Mouse (Mus musculus) duodenum, adult 2 months (tissue): Measurements from ENCODE around the gene Olfr1385. TPM values are rescaled to one million over a fixed set of nuclear protein-coding genes. Genes with fewer than 3 reads are reported as not detected.

ENCODE experiments used
- polyA plus RNA-seq: library from polyadenylated mRNA; depleted of rRNA; stranded (reverse); fragments of >200 nt; gene quantifications from 2 replicates; pipeline ENCODE4 v1.2.3, GENCODE M21; 2012; ENCODE audit warnings: low replicate concordance; rRNA removed

Olfr1385 gene
- not detected in 2 replicates for polyA plus RNA-seq

DNA sequence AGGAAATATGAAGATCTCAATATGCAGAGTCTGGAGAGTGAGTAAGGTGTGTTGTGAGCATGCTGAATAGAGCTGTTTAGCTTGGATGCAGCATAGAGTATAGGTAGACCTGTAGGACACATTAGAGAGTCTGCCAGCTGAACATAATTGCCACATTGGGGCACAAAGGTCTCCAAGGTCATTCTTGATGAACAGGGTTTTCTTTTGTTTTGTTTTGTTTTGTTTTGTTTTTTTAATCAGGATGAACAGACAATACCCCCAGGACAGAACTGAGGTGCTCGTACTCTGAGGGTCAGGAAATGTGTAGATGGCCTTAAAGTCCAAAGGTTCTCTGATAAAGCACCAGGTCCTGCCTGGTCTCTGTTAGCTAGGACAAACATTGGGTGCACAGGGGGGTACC, at the start of gene Olfr1385:
Gene Olfr1385, plus strand, starts transcription at position 301 of the 400 bp plus-strand sequence.

DNA sequence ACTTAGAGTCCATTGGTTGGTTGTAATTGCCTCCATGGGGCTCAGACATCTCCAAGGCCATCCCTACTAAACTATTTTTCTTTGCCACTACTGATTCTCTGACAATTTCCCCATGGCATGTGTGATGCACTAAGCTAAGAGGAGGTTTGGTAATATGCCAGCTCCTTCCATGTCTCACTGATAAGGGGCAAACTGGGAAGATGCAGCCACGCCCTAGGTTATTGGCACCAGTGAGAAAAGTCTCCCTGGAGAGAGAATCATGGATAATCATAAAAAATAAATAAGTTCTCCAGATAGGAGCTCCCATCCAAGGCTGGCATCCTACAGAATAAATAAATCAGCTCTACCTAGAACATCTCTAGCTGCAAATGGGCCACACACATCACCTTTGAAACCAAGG, 33.8 kb upstream of the Olfr1385 start, which contains the start of gene Olfr1387:
Gene Olfr1387, plus strand, starts transcription at position 301 of the 400 bp plus-strand sequence.

DNA sequence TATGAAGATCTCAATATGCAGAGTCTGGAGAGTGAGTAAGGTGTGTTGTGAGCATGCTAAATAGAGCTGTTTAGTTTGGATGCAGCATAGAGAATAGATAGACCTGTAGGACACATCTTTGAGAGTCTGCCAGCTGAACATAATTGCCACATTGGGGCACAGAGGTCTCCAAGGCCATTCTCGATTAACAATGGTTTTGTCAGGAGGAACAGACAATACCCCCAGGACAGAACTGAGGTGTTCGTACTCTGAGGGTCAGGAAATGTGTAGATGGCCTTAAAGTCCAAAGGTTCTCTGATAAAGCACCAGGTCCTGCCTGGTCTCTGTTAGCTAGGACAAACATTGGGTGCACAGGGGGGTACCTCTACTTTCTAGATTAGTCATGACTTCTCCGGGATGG, 24.1 kb upstream of the Olfr1385 start, which contains the start of gene Olfr1386:
Gene Olfr1386, plus strand, starts transcription at position 301 of the 400 bp plus-strand sequence.

DNA sequence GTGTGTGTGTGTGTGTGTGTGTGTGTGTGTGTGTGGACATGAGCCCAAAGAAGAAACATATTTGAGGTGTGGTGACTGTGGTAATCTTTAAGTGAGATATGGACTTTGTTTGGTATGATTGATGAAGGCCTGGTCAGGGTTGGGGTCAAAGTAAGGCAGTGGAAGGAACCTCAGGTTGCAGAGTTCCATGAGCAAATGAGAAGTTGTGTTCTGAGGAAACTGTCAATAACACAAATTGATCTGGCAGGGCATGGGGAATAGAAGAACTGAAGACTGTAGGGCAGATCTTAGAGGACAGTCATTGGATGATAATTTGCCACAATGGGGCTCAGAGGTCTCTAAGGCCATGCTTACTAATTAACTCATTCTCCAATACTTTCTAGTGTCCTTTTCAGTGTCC, 30.5 kb downstream of the Olfr1385 start, which contains the start of gene Olfr1383:
Gene Olfr1383, plus strand, starts transcription at position 301 of the 400 bp plus-strand sequence.

DNA sequence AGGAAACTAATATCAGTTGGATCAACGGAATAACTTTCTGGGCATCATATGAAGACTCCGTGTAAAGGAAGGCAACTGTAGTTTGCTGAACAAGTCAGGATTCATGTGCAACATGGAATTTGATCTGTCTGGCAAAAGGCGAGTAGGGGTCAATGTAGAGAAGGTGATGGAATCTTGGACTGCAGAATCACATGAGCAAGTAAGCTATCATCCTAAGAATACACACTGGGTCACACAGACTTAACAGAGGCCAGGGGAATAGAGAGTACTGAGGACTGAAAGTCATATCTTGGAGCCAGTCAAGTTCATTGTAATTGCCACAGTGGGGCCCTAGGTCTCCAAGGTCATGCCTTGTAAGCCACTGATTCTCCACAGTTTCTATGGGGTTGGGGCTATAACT, 39.1 kb downstream of the Olfr1385 start, which contains the start of gene Olfr1382:
Gene Olfr1382, plus strand, starts transcription at position 301 of the 400 bp plus-strand sequence.

DNA sequence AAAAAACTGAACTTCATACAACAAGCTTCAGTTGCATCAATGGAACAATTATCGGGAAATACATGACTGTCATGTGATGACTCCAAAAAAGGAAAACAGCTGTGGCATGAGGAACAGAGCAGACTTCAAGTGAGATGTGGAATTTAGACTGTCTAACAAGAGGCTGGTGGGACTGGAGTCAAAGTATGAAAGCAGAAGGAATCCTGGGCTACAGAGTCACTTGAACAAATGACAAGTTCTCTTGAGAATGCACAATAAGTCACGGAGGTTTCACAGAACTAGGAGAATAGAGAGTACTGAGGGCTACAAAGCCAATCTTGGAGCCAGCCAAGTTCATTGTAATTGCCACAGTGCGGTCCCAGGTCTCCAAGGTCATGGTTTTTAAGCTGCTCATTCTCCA, 54.3 kb downstream of the Olfr1385 start, which contains the start of gene Olfr1381:
Gene Olfr1381, plus strand, starts transcription at position 301 of the 400 bp plus-strand sequence.

Other genes starting within 250 kb of the Olfr1385 start
- gene Mgat1, start 244.9 kb upstream of the Olfr1385 start, polyA plus RNA-seq, result 123 and 188 TPM in 2 replicates
- gene Olfr1393, start 210.8 kb upstream of the Olfr1385 start, polyA plus RNA-seq, result 0.27 TPM in 1 of 2 replicates, not detected in the other
- 0.05 TPM in 1 of 2 replicates, not detected in the other for gene Olfr1392, start 203.8 kb upstream of the Olfr1385 start, polyA plus RNA-seq
- not detected in 2 replicates for gene Olfr10, start 184.3 kb upstream of the Olfr1385 start, polyA plus RNA-seq
- gene Olfr1391, start 166.3 kb upstream of the Olfr1385 start, polyA plus RNA-seq, result not detected in 2 replicates
- gene Olfr1390, start 153.9 kb upstream of the Olfr1385 start, polyA plus RNA-seq, result not detected in 2 replicates
- gene Olfr1389, start 66.0 kb upstream of the Olfr1385 start, polyA plus RNA-seq, result not detected in 2 replicates
- not detected in 2 replicates for gene Olfr1388, start 52.4 kb upstream of the Olfr1385 start, polyA plus RNA-seq
- gene Olfr1387, start 33.7 kb upstream of the Olfr1385 start, polyA plus RNA-seq, result not detected in 2 replicates
- gene Olfr1386, start 24.0 kb upstream of the Olfr1385 start, polyA plus RNA-seq, result not detected in 2 replicates
- gene Olfr1384, start 17.7 kb downstream of the Olfr1385 start, polyA plus RNA-seq, result not detected in 2 replicates
- gene Olfr1383, start 30.6 kb downstream of the Olfr1385 start, polyA plus RNA-seq, result not detected in 2 replicates
- not detected in 2 replicates for gene Olfr1382, start 39.2 kb downstream of the Olfr1385 start, polyA plus RNA-seq
- not detected in 2 replicates for gene Olfr1381, start 54.4 kb downstream of the Olfr1385 start, polyA plus RNA-seq
- not detected in 2 replicates for gene Olfr1380, start 67.8 kb downstream of the Olfr1385 start, polyA plus RNA-seq
- gene Flt4, start 120.2 kb downstream of the Olfr1385 start, polyA plus RNA-seq, result 4.3 and 4.4 TPM in 2 replicates
- gene Scgb3a1, start 174.5 kb downstream of the Olfr1385 start, polyA plus RNA-seq, result 9.7 and 22.7 TPM in 2 replicates
- gene Cnot6, start 223.7 kb downstream of the Olfr1385 start, polyA plus RNA-seq, result 1.4 and 1.7 TPM in 2 replicates